Mouse (Mus musculus) cerebellum, adult 9-11 months (tissue): ENCODE measurements around the gene C2cd4a.
A peak's percentile ranks its signal among the peaks of the same experiment; 100 is the strongest.

Experiments
- DNase-seq: peaks from one replicate; pipeline ENCODE4 v3.0.0; 2022

Gene C2cd4a

GRCm38 (mm10) chr9:67831359-67832045 lies 628 bp downstream of the C2cd4a start:
- DNase-seq = no peak

DNA sequence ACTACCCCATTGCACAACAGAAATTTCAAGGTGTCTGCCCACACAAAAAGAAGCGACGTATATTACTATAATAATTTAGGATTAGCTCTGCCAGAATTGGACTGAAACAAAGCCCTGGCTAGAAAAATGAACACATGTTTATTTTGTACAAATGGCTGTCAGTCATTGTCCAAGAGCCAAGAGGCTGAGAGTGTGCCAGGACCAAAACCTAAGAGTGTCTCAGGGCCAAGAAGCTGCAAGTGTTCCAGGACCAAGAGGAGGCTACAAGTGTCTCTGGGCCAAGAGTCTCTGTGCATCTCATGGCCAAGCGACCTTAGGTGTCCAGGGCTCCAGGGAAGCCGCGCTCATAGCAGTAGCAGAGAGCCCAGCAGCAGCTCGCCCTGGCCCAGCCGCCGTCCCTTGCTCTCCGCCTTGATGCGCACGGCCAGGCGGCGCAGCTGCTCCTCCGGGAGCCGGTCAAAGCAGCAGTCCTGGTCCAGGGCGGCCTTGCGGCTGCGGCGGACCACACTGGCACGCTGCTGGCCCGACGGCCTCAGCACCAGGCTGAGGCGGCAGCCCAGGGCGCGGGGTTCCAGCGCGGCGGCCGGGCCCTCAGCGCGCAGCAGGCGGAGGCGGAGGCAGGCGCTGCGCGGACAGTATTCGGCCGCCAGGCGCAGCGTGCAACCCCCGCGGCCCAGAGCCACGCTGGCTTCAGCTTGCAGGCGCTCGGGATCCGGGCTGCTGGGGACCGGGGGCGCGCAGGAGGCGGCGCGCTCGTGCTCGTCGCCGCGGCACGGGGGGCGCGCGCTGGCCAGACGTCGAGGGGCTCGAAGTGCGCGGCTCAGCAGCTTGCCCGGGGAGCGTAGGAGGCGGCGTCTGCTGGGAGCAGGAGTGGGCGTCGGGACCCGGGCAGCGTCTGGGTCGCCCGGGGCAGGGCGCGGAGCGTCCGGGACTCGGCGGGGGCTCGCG lies 1.4 kb downstream of the C2cd4a start:
- DNase-seq = peak; percentile 72

DNA sequence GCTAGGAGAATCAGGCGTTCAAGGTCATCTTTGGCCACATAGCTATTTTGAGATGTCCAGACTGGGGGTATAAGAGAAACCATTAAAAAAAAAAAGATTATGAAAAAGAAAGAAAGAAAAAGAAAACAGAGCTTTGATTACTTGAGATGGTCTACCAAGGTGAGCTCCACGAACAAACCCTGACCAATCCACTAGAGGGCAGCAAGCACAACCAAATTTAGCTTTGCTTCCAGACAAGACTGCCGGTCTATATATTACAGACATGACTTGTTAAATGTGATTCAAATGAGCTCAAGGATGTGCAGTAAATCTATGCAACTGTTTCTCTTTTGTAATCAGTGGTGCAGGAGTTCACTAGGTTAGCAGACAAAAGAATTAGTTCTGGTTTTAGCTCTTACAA lies 3.9 kb downstream of the C2cd4a start:
- peak; percentile 56 for DNase-seq

GRCm38 (mm10) chr9:67825527-67825926 lies 6.6 kb downstream of the C2cd4a start:
- no peak for DNase-seq

DNA sequence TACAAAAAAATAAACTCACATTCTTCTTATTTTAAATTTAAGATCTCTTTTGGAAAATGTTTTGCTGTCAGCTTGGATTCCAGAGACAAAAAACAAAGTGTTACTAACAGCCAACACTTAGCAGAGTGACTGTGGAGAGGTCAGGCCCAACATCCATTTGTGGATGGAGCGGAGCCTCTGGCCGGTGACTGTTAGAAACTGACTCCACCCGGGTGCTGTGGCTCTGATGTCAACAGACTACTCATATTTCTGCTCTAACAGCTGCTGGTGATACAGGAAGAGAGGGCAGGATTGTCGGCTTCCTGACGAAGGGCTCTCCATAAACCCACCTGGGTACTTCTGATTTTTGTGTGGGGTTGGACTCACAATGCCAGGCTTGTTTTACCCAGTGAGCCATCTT lies 9.0 kb downstream of the C2cd4a start:
- DNase-seq = no peak

- DNase-seq = no peak
Observed at GRCm38 (mm10) chr9:67818668-67818950, 13.5 kb downstream of the C2cd4a start.

DNA sequence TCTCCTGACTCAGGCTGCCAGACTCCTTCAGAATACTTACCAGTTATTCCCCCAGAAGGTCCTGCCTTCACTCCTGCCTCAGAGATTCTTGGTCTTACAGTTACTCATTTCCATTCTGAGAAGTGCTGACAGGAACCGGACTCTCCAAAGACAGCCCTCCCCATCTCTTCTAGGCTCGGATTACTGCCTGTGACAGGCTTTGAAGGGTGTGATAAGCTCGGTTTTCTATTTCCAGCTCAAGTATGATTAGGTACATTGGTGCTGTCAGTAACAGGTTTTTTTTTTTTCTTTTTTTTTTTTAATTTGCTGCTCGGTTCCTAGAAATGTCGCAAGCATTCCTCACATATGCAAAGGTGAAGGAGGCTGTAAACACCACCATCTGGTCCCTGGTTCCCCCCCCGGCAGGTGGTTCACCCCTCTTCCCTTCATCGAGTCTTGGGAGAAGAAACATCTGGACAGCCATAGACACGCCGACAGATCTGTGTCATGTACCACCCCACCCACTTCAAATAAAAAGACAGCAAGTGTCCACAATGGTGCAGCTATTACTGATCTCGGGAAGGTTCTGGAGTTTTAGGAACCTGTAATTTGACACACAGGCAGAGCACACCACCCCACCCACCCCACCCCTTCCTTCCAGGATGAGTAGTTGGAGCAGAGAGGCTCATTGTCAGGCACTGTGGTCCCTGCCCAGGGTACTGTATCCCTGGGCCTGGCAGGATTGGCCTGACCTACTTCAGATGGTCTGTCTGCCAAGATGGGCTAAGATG lies 14.0 kb downstream of the C2cd4a start:
- no peak for DNase-seq

DNA sequence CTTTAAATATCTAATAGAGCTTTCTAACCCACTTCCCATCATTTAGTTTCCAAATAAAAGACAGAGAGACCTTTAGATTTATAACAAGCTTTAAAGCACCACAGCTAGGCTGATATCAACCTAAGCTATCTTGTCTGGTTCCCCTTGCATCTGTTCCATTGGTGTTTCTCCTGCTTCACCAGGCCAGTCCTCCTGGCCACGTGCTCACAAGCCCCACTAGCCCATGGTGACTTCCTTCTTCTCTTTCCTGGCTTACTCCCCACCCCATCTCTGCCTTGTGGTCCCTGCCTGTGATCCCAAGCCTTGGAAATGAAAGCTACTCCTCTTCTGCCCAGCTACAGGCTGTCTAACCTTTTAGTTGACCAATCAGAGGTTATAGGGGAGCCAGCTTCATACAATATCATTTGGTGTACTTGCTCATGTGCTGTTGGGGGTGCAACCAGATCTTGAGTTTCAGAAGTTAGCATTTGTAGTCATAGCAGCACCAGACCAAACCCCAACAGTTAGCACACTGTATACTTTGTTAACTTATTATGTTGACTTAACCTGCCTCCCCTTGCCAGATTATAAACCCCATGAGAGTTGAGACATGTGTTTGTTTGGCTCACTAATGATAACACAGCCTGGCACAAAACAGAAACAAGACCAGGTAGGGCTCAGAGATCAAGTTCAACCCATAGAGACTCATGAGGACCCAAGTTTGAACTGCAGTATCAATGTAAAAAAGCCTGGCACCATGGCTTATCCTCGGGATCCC lies 15.8 kb downstream of the C2cd4a start:
- no peak for DNase-seq

DNA sequence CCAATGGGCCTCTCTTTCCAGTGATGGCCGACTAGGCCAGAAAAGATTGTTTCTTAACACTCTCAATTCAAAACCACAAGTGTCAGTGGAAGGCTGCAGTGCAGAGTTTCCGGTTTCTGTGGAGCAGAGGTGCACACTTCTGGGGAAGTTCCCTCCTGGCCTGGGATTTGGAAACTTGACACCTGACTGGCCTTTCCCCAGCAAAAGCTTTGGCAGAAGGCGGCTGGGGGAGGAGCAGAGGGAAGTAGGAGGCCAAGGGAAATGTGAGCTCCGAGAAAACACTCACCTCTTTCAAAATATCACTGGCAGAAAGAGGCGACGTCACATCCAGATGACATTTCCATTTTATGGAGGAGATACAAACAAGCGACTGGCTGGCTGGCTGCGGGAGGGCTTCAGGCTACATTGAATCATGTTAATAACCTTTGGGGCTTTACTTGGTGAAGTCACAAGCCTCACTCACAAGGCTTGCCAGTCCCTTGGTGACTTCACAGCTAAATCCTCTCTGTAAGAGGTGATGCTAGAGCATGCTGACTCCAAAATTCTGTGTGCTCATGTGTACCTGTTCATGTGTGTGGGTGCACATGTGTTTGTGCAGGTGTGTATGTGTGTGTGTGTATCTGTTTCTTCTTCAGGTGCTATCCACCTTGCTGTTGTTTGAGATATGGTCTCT lies 18.3 kb downstream of the C2cd4a start:
- DNase-seq = no peak

DNA sequence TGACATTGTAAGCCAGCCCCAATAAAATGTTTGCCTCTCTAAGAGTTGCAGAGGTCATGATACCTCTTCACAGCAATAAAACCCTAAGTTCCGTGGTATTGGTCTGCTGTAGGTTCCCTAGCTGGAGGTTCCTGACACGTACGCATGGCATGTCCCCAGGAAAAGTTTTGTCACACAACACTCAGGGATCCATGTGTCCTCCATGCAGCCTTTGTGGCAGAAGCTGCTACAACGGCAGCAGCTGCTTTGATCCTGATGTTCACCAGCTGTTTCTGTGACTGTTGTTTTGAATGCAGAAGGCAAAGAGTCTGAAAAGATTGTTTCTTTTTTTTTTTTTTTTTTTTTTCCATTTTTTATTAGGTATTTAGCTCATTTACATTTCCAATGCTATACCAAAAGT lies 19.0 kb downstream of the C2cd4a start:
- no peak for DNase-seq

- no peak for DNase-seq
Observed at GRCm38 (mm10) chr9:67811116-67811515, 21.0 kb downstream of the C2cd4a start.

DNA sequence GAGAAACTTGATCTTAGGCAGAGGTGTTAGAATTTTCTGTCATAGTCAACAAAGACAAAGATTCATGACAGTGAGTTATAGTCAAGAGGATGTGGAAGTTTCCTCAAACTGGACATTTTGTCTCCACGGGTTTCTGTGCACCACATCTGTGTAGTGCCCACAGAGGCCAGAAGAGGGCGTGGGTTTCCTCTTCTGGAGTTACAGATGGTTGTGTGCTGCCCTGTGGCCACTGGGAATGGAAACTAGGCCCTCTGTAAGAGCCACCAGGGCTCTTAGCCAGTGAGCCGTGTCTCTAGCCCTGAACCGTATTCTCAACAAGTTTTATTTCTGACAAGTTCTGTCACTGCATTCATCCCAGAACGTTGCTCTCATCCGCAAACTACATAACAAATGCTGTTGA lies 21.6 kb downstream of the C2cd4a start:
- no peak for DNase-seq

GRCm38 (mm10) chr9:67807000-67807399 lies 25.1 kb downstream of the C2cd4a start:
- no peak for DNase-seq

GRCm38 (mm10) chr9:67802241-67802640 lies 29.9 kb downstream of the C2cd4a start:
- DNase-seq = peak; percentile 43

- no peak for DNase-seq
Observed at GRCm38 (mm10) chr9:67799078-67799819, 32.9 kb downstream of the C2cd4a start.

- DNase-seq = no peak
Observed at GRCm38 (mm10) chr9:67795205-67795675, 36.9 kb downstream of the C2cd4a start.

GRCm38 (mm10) chr9:67794668-67795067 lies 37.5 kb downstream of the C2cd4a start:
- no peak for DNase-seq

DNA sequence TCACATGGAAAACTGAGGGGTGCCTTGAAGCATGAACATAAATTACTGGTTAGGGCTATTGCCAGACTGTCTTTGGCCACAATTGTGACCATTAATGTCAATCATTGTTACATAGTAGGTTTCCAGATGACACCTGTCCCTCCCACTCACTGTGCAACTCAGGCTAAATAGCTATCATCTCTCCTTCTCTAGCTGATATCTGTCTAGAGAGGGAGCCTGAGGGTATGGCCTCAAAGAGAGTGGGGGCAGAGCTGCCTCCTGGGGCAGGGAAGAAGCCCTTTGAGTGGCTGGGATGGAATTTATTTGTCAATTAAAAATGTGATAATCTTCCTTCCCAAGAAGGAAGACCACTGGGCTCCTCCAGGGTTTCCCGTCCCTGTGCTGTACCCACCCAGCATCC lies 37.9 kb downstream of the C2cd4a start:
- no peak for DNase-seq

GRCm38 (mm10) chr9:67793501-67793900 lies 38.6 kb downstream of the C2cd4a start:
- no peak for DNase-seq

DNA sequence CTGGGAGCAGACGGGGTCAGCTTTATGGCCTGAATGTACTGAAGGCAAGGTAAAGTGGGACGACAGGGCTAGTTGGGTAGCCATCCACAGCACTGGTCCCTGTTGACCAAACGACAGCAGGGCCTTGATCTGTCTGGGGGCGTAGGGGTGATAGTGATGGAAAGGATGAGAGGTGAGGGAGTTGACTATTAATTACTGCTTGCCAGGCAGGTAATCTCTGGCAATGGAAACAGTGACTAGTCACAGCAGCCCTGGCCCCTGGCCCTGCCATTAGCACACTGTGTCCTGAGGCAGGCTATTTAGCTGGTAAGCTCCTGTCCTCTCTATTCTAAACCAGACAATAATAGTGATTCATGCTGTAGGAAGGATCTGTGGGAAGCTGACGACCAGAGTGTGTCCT lies 39.7 kb downstream of the C2cd4a start:
- no peak for DNase-seq

DNA sequence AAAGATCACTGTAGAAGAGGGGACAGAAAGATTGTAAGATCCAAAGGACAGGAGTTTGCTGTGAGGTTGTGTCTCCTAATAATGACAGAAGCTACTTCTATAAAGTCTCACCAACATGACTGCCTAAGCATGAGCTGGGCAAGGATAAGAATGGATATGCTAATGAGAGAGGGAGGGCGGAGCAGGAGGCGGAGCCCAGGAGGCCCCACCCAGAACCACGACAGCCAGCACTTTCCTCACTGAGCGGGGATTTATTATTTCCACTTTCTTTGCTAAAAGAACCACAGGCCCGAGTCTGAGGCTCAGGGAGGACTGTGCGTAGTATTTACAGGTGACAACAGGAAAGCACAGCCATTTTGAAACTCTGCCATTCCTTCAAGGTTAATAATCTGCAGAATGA lies 44.5 kb downstream of the C2cd4a start:
- DNase-seq = no peak
